Mouse (Mus musculus): ENCODE data around the gene Olfr1308. TPM values are rescaled to one million over a fixed set of nuclear protein-coding genes. Genes with fewer than 3 reads are reported as not detected.

Gene Olfr1308
- polyA plus RNA-seq (2015; fragmentation: Nextera tagmentation; extraction: Ambion mirVana) = not detected in 2 replicates

- DNase-seq (ENCODE audit: low spot score) = no peak
Observed at GRCm38 (mm10) chr2:111964844-111965243, at the start of gene Olfr1308. Gene Olfr1308 (minus strand): TSS chr2:111964944.

- DNase-seq (ENCODE audit: low spot score) = no peak
Observed at GRCm38 (mm10) chr2:112012608-112013007, 47.9 kb upstream of the Olfr1308 start, which contains the start of gene Olfr1310. Gene Olfr1310 (minus strand): TSS chr2:112012708.

GRCm38 (mm10) chr2:111990181-111990580 is 25.4 kb upstream of the Olfr1308 start, which contains the start of gene Olfr1309:
Gene Olfr1309 (minus strand): TSS chr2:111990281.
- DNase-seq (ENCODE audit: low spot score) = no peak

GRCm38 (mm10) chr2:111949340-111949739 is 15.4 kb downstream of the Olfr1308 start, which contains the start of gene Olfr1307:
Gene Olfr1307 (minus strand): TSS chr2:111949440.
- DNase-seq (ENCODE audit: low spot score) = no peak

GRCm38 (mm10) chr2:111916171-111916570 is 48.6 kb downstream of the Olfr1308 start, which contains the start of gene Olfr1306:
Gene Olfr1306 (minus strand): TSS chr2:111916271.
- DNase-seq (ENCODE audit: low spot score) = no peak

Other genes with a start within 250 kb of the Olfr1308 start
- gene Olfr1301, start 213.9 kb downstream of the Olfr1308 start, polyA plus RNA-seq (2015; fragmentation: Nextera tagmentation; extraction: Ambion mirVana) = not detected in 2 replicates
- gene Olfr1302, start 187.5 kb downstream of the Olfr1308 start, polyA plus RNA-seq (2015; fragmentation: Nextera tagmentation; extraction: Ambion mirVana) = not detected in 2 replicates
- gene Olfr1303, start 144.6 kb downstream of the Olfr1308 start, polyA plus RNA-seq (2015; fragmentation: Nextera tagmentation; extraction: Ambion mirVana) = not detected in 2 replicates
- not detected in 2 replicates for gene Olfr1305, start 87.8 kb downstream of the Olfr1308 start, polyA plus RNA-seq (2015; fragmentation: Nextera tagmentation; extraction: Ambion mirVana)
- gene Olfr1306, start 48.7 kb downstream of the Olfr1308 start, polyA plus RNA-seq (2015; fragmentation: Nextera tagmentation; extraction: Ambion mirVana) = not detected in 2 replicates
- gene Olfr1307, start 15.5 kb downstream of the Olfr1308 start, polyA plus RNA-seq (2015; fragmentation: Nextera tagmentation; extraction: Ambion mirVana) = not detected in 2 replicates
- not detected in 2 replicates for gene Olfr1309, start 25.3 kb upstream of the Olfr1308 start, polyA plus RNA-seq (2015; fragmentation: Nextera tagmentation; extraction: Ambion mirVana)
- gene Olfr1310, start 47.8 kb upstream of the Olfr1308 start, polyA plus RNA-seq (2015; fragmentation: Nextera tagmentation; extraction: Ambion mirVana) = not detected in 2 replicates
- not detected in 2 replicates for gene Olfr1311, start 59.5 kb upstream of the Olfr1308 start, polyA plus RNA-seq (2015; fragmentation: Nextera tagmentation; extraction: Ambion mirVana)
- not detected in 2 replicates for gene Olfr1312, start 85.3 kb upstream of the Olfr1308 start, polyA plus RNA-seq (2015; fragmentation: Nextera tagmentation; extraction: Ambion mirVana)
- gene Olfr1313, start 112.9 kb upstream of the Olfr1308 start, polyA plus RNA-seq (2015; fragmentation: Nextera tagmentation; extraction: Ambion mirVana) = not detected in 2 replicates
- not detected in 2 replicates for gene Olfr1314, start 131.8 kb upstream of the Olfr1308 start, polyA plus RNA-seq (2015; fragmentation: Nextera tagmentation; extraction: Ambion mirVana)
- not detected in 2 replicates for gene Olfr1315-ps1, start 150.5 kb upstream of the Olfr1308 start, polyA plus RNA-seq (2015; fragmentation: Nextera tagmentation; extraction: Ambion mirVana)
- gene Olfr1316, start 170.0 kb upstream of the Olfr1308 start, polyA plus RNA-seq (2015; fragmentation: Nextera tagmentation; extraction: Ambion mirVana) = not detected in 2 replicates
- gene Olfr1317, start 175.4 kb upstream of the Olfr1308 start, polyA plus RNA-seq (2015; fragmentation: Nextera tagmentation; extraction: Ambion mirVana) = not detected in 2 replicates
- gene Olfr1318, start 189.3 kb upstream of the Olfr1308 start, polyA plus RNA-seq (2015; fragmentation: Nextera tagmentation; extraction: Ambion mirVana) = 0.09 TPM in 1 of 2 replicates, not detected in the other